Mouse (Mus musculus): Measurements from ENCODE around the gene Pbx2.
A peak's percentile ranks its signal among the peaks of the same experiment; 100 is the strongest.
"Not testable (repeated sequence)": the region's sequence is repeated elsewhere in the genome, so short reads cannot be mapped to it uniquely, and the experiment has no call there.

Gene Pbx2

GRCm38 (mm10) chr17:34591029-34591993 is at the start of gene Pbx2:
Gene Pbx2, plus strand, starts transcription at chr17:34591266.
- DNase-seq (ENCODE audit: low spot score in 2 of 2): peak; percentile 33 to 47

DNA sequence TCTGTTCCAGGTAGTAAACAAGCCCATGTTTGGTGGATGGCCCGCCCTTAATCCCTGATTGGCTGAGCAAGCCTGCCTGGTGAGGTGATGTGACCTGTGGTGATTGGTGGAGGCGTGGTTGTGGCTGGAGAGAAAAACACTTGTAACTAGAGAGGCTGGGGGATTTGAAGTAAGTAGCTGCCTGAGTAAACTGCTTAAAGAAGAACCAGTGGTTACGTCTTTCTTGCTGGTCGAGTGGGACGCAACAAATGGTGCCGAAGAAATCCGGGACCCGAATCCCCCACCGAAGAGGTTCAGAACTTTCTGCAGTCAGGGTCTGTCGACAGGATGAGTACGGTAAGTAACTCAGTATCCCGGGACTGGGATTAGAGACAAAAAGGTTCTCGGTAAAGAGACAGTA is 47.5 kb upstream of the Pbx2 start:
- not testable (repeated sequence) for DNase-seq (ENCODE audit: low spot score in 2 of 2)

GRCm38 (mm10) chr17:34546797-34547196 is 44.3 kb upstream of the Pbx2 start:
- no peak for DNase-seq (ENCODE audit: low spot score in 2 of 2)

- no peak for DNase-seq (ENCODE audit: low spot score in 2 of 2)
Measured at GRCm38 (mm10) chr17:34547601-34548000, 43.5 kb upstream of the Pbx2 start.

DNA sequence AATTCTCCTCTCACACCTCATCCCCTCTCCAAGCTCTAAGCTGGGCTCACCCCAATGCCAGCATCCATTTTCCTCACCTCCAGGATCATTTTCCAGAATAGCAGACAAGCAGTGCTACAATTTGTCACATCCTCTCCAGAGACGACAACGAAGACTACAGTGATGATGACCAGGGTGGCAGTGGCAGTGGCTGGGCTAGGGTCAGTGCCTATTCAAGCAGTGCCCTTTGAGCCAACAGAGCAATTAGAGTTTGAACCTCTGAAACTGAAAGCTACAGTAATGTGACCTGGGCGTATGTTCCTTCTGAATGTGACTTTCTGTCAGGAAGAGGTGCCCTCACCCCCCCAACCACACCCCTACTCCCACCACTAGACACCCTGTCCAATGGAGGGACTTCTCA is 41.9 kb upstream of the Pbx2 start:
- no peak for DNase-seq (ENCODE audit: low spot score in 2 of 2)

GRCm38 (mm10) chr17:34549843-34550242 is 41.2 kb upstream of the Pbx2 start:
- DNase-seq (ENCODE audit: low spot score in 2 of 2): no peak

DNA sequence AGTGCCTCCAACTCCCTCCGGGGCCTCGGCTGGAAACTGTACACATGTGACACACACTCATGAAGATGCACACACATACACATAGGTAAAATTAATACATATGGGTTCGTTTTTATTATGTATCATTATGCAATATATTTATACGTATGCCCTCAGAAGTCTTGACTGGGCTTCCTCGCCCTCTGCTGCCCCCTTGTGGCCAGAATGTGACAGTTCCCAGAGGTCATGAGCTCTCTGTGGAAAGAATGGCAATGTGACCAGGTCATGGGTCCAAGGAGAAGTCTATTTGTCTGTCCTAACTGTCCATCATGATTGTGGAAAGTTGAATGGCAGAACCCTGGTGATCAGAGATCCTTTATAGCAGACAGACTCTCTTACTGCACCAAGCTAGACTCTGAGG is 35.6 kb upstream of the Pbx2 start:
- peak in 1 of 2 experiments; percentile 68 for DNase-seq (ENCODE audit: low spot score in 2 of 2)

GRCm38 (mm10) chr17:34556406-34556805 is 34.7 kb upstream of the Pbx2 start:
- DNase-seq (ENCODE audit: low spot score in 2 of 2): no peak

GRCm38 (mm10) chr17:34557411-34557810 is 33.7 kb upstream of the Pbx2 start:
- no peak for DNase-seq (ENCODE audit: low spot score in 2 of 2)

GRCm38 (mm10) chr17:34559116-34559515 is 31.9 kb upstream of the Pbx2 start:
- no peak for DNase-seq (ENCODE audit: low spot score in 2 of 2)

- peak in 1 of 2 experiments; percentile 13 for DNase-seq (ENCODE audit: low spot score in 2 of 2)
Measured at GRCm38 (mm10) chr17:34559895-34560294, 31.2 kb upstream of the Pbx2 start.

GRCm38 (mm10) chr17:34560438-34560837 is 30.6 kb upstream of the Pbx2 start:
- DNase-seq (ENCODE audit: low spot score in 2 of 2): no peak

DNA sequence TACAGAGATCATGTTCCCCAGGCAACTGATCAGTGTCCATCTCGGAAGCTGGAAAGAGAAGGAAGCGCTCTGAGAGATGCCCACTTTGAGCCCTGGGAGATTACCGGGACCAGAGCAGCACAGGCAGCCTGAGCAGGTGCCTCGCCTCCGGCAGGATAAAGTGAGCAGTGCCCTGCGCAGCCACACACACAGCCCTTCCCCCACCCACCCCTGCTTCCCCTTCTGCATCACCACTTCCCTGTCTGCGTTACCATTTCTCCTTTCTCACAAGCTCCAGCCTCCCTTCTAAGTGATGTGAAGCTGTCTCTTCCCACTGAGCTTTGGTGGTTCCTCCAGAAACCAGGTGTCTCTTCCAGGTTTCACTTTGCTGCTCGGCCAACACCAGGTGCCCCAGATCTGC is 29.9 kb upstream of the Pbx2 start:
- peak in 1 of 2 experiments; percentile 17 for DNase-seq (ENCODE audit: low spot score in 2 of 2)

DNA sequence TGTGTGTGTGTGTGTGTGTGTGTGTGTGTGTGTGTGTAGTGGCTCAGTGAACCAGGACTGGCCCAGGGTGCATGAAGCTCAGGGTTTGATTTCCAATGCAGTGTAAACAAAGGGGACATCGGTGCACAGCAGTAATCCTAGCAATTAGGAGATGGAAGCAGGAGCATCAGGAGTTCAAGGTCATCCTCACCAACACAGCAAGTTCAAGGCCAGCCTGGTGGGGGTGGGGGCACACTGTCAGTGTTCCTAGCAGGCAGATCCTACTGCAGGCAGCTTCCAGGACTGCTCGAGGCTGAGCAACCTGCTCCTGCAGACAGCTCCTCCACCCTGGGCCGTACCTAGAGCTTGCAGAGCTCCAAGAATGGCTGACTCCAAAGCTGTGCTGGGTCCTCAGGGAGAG is 28.5 kb upstream of the Pbx2 start:
- DNase-seq (ENCODE audit: low spot score in 2 of 2): peak in 1 of 2 experiments; percentile 14

- peak in 1 of 2 experiments; percentile 15 for DNase-seq (ENCODE audit: low spot score in 2 of 2)
Measured at GRCm38 (mm10) chr17:34563354-34563753, 27.7 kb upstream of the Pbx2 start.

- peak in 1 of 2 experiments; percentile 22 for DNase-seq (ENCODE audit: low spot score in 2 of 2)
Measured at GRCm38 (mm10) chr17:34564003-34564421, 27.1 kb upstream of the Pbx2 start, which contains the start of gene Notch4. Gene Notch4, plus strand, starts transcription at chr17:34564268.

DNA sequence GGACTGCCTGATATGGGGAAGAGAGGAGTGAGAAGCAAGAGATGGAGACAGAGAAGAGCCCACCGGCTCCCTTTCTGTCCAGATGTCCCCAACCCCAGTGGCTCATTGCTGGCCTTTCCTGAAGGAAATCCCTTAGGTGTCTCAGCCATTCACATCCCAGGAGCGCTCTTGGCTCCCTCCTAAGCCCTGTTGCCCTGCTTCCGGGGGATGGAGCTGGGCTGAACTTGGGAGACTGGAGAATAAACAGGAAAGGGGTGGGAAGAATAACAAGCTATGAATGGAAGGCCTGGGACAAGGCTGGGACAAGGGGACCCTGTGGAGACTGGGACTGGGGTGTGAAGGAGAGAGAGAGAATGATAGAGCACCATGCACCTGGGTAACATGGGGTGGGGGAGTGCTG is 26.3 kb upstream of the Pbx2 start:
- peak in 1 of 2 experiments; percentile 19 for DNase-seq (ENCODE audit: low spot score in 2 of 2)

DNA sequence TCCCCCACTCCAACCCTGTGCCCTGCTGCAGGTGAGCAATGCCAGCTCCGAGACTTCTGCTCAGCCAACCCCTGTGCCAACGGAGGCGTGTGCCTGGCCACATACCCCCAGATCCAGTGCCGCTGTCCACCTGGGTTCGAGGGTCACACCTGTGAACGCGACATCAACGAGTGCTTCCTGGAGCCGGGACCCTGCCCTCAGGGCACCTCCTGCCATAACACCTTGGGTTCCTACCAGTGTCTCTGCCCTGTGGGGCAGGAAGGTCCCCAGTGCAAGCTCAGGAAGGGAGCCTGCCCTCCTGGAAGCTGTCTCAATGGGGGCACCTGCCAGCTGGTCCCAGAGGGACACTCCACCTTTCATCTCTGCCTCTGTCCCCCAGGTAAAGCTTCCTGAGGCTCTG is 23.8 kb upstream of the Pbx2 start:
- DNase-seq (ENCODE audit: low spot score in 2 of 2): peak in 1 of 2 experiments; percentile 18

DNA sequence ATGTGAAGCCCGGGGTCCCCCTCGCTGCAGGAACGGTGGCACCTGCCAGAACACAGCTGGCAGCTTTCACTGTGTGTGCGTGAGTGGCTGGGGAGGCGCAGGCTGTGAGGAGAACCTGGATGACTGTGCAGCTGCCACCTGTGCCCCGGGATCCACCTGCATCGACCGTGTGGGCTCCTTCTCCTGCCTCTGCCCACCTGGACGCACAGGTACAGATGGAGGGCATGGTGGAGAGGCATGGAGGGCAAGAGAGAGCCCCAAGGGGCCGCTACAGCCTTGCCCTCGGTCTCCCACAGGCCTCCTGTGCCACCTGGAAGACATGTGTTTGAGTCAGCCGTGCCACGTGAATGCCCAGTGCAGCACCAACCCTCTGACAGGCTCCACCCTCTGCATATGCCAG is 22.6 kb upstream of the Pbx2 start:
- peak in 1 of 2 experiments; percentile 19 for DNase-seq (ENCODE audit: low spot score in 2 of 2)

DNA sequence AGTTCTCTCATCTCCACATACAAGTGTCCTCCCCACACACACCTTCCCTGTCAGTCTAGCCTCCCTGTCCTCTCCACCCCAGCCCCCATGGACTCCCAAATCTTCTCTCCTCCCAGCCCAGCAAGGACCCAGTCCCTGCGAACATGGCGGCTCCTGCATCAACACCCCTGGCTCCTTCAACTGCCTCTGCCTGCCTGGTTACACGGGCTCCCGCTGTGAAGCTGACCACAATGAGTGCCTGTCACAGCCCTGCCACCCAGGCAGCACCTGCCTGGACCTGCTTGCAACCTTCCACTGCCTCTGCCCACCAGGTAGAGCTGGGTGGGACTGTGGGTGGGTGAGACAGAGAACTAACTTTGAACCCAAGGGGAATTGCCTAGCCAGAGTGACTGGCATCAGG is 21.1 kb upstream of the Pbx2 start:
- DNase-seq (ENCODE audit: low spot score in 2 of 2): no peak

GRCm38 (mm10) chr17:34571875-34572274 is 19.2 kb upstream of the Pbx2 start:
- DNase-seq (ENCODE audit: low spot score in 2 of 2): no peak

DNA sequence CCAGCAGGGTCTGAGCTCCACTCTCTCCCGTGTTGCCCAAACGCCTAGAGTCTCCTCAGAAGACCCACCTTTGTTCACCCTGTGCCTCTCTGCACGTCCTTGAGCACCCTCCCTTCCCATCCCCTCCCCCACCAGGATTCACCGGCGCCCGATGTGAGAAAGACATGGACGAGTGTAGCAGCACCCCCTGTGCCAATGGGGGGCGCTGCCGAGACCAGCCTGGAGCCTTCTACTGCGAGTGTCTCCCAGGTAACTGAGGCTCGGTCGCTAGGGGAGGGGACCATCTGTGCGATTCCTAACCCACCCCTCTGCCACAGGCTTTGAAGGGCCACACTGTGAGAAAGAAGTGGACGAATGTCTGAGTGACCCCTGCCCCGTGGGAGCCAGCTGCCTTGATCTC is 18.7 kb upstream of the Pbx2 start:
- no peak for DNase-seq (ENCODE audit: low spot score in 2 of 2)

- no peak for DNase-seq (ENCODE audit: low spot score in 2 of 2)
Measured at GRCm38 (mm10) chr17:34576577-34576976, 14.5 kb upstream of the Pbx2 start.

Measured in right cerebral cortex, postnatal 10 days (tissue).